Mouse (Mus musculus) testis, adult 2 months (tissue): ENCODE data around the gene Il18. TPM values are rescaled to one million over a fixed set of nuclear protein-coding genes. Genes with fewer than 3 reads are reported as not detected.
"Not testable (repeated sequence)": the region's sequence is repeated elsewhere in the genome, so short reads cannot be mapped to it uniquely, and the experiment has no call there.

Source experiments
- H3K27ac ChIP-seq: fragments of 200-500 bp; 2 replicates; pipeline ENCODE4 v1.5.1; 2012; ENCODE audit warnings: low read depth, low read length; ENCODE audit not compliant: control insufficient read depth, insufficient read depth
- H3K27me3 ChIP-seq: fragments of 200-500 bp; 2 replicates; pipeline ENCODE4 v1.6.1; 2012; ENCODE audit warnings: mild to moderate bottlenecking, low read length, moderate library complexity; ENCODE audit not compliant: control insufficient read depth, insufficient read depth
- H3K36me3 ChIP-seq: fragments of 200-500 bp; 2 replicates; pipeline ENCODE4 v1.6.1; 2012; ENCODE audit warnings: mild to moderate bottlenecking, low read length; ENCODE audit not compliant: control insufficient read depth, insufficient read depth
- H3K4me1 ChIP-seq: fragments of 200-500 bp; 2 replicates; pipeline ENCODE4 v1.6.1; 2012; ENCODE audit warnings: low read length; ENCODE audit not compliant: control insufficient read depth, insufficient read depth
- H3K4me3 ChIP-seq: fragments of 200-500 bp; 2 replicates; pipeline ENCODE4 v1.5.1; 2012; ENCODE audit warnings: low read depth, mild to moderate bottlenecking, low read length, moderate library complexity, mixed read lengths; ENCODE audit not compliant: control insufficient read depth
- CTCF ChIP-seq: fragments of 200-500 bp; IDR thresholded peaks from 2 replicates; pipeline ENCODE4 v1.5.1; 2012; ENCODE audit warnings: low read depth, mild to moderate bottlenecking, inconsistent platforms, low read length, moderate library complexity; ENCODE audit not compliant: control insufficient read depth, insufficient read depth, insufficient replicate concordance
- POLR2A ChIP-seq: fragments of 200-500 bp; IDR thresholded peaks from 2 replicates; pipeline ENCODE4 v1.6.1; 2012; ENCODE audit warnings: low read depth, mild to moderate bottlenecking, inconsistent platforms, low read length, moderate library complexity; ENCODE audit not compliant: control insufficient read depth
- polyA plus RNA-seq: library from polyadenylated mRNA; depleted of rRNA; stranded (reverse); fragments of >200 nt; gene quantifications from 2 replicates; pipeline ENCODE4 v1.2.3, GENCODE M21; 2012; rRNA removed

The Il18 gene
- polyA plus RNA-seq, 1 experiment: 0.67 TPM

DNA sequence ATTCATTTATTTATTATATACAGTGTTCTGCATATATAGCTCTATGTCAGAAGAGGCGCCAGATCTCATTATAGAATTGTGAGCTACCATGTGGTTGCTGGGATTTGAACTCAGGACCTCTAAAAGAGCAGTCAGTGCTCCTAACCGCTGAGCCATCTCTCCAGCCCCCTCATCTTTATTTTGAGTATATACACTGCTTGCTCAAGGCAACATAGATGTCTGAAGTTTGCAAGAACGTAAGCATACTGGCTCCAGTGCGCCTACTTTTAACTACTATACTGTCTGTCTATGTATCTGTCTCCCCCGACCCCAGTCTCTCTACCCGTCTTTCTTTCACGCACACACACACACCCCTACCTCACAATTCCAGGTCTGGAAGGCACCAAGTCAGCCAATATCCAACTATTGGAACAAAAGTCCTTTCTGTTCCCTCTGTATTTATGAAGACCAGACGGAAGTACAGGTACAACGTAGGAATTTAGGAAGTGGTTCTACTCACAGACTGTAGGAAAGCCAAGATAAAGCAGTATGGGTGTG is 63.2 kb downstream of the Il18 start:
- H3K27me3 ChIP-seq: no peaks in the 10 kb centered on the region
- peaks cover 3% of the 10 kb centered on the region for H3K36me3 ChIP-seq
- H3K4me1 ChIP-seq: no peaks in the 10 kb centered on the region; the same call in none of the 2 replicates
- H3K27ac ChIP-seq: no peak overlapping the region
- TF ChIP-seq CTCF (no peak), POLR2A (no peak)
- H3K4me3 ChIP-seq: peak overlapping the region; percentile 79

GRCm38 (mm10) chr9:50630903-50631302 is 76.3 kb downstream of the Il18 start:
- not testable (repeated sequence) for H3K36me3 ChIP-seq, H3K4me1 ChIP-seq, H3K27me3 ChIP-seq, H3K4me3 ChIP-seq, H3K27ac ChIP-seq

Other genes starting within 250 kb of the Il18 start
- gene Rpl10-ps3, start 209.9 kb upstream of the Il18 start, polyA plus RNA-seq: 5.3 and 6.6 TPM in 2 replicates
- gene Plet1, start 60.3 kb upstream of the Il18 start, polyA plus RNA-seq: 0.16 and 0.87 TPM in 2 replicates
- gene Pts, start 26.1 kb upstream of the Il18 start, polyA plus RNA-seq: 9.9 and 10.7 TPM in 2 replicates
- gene Bco2, start 354 bp downstream of the Il18 start, polyA plus RNA-seq: 0.67 and 0.89 TPM in 2 replicates
- gene Tex12, start 6.5 kb downstream of the Il18 start, polyA plus RNA-seq: 3.7 and 6.2 TPM in 2 replicates
- gene Sdhd, start 49.0 kb downstream of the Il18 start, polyA plus RNA-seq: 61.7 and 75.8 TPM in 2 replicates
- gene Timm8b, start 49.1 kb downstream of the Il18 start, polyA plus RNA-seq: 512 and 577 TPM in 2 replicates
- 38.2 and 40.3 TPM in 2 replicates for gene Pih1d2, start 62.5 kb downstream of the Il18 start, polyA plus RNA-seq
- 6.0 and 6.4 TPM in 2 replicates for gene Nkapd1, start 62.6 kb downstream of the Il18 start, polyA plus RNA-seq
- gene Dlat, start 105.0 kb downstream of the Il18 start, polyA plus RNA-seq: 36.8 and 39.7 TPM in 2 replicates
- 14.1 and 15.0 TPM in 2 replicates for gene Dixdc1, start 184.7 kb downstream of the Il18 start, polyA plus RNA-seq
- gene 2310030G06Rik, start 191.7 kb downstream of the Il18 start, polyA plus RNA-seq: 1.6 and 2.1 TPM in 2 replicates
- gene Cryab, start 196.5 kb downstream of the Il18 start, polyA plus RNA-seq: 4.4 and 6.0 TPM in 2 replicates
- gene Hspb2, start 197.5 kb downstream of the Il18 start, polyA plus RNA-seq: 2.3 and 3.6 TPM in 2 replicates
- gene Fdxacb1, start 213.4 kb downstream of the Il18 start, polyA plus RNA-seq: 5.3 and 5.8 TPM in 2 replicates
- 31.0 and 40.0 TPM in 2 replicates for gene Alg9, start 220.2 kb downstream of the Il18 start, polyA plus RNA-seq
- 662 and 684 TPM in 2 replicates for gene 1110032A03Rik, start 220.7 kb downstream of the Il18 start, polyA plus RNA-seq